In the genomic region with DNA sequence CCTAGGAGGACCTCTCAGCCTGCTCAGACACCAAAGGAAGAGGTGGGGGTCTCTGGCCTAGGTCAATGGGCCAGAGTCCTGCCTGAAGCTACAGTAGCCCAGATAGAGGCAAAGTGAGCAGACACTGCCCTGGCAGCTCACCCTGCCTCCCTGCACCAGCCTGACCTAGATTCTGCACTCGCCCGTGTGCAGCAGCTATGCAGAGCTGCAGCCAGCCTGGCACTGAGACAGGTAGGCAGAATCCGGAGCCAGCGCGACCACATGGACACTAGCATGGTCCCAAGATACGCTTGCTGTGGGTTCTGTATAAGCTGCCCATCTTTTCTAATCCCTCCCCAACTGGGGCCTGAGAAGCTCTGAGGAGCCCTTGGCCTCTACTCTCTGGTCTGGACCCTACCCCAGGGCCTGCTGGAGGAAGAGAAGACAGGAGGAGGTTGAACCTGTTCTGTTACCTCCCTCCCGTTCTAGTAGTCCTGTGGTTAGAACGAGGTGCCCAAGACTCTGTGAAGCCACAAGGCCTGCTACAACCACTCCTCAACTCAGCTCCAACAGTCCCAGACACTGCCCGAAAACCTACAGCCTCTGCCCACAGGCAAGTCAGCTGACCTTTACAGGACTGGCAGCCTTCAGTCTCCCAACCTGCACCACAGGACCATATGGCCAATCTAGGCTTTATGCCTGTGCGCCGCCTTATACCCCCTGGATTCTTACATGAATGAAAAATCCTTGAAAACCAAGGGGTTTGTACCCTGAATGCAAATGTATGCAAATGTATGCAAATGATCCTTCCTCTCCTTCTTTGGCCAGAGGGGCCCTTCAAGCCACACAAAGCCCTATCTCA, we compare ENCODE assay signal across 14 mouse cellular contexts. TPM values are rescaled to one million over a fixed set of nuclear protein-coding genes. Genes with fewer than 3 reads are reported as not detected.
DNase-seq lines count a peak whose midpoint lies in the region; ATAC-seq and TF ChIP-seq lines count a peak whose summit lies in the region.
"Had no signal": no experiment of that assay in that cellular context is flagged by ENCODE, and none has a peak within 500 bp of the region (broad histone marks: within the 10 kb centered on the region; RNA-seq: fewer than 3 reads in every experiment).

No protein-coding gene starts in this region.

- H3K4me2 ChIP-seq in hindbrain, embryonic 11.5 days (replicated peaks; ENCODE audit: low read depth, low read length), result no peak overlapping the region
- no peak overlapping the region for H3K4me2 ChIP-seq in midbrain, embryonic 15.5 days
- H3K4me2 ChIP-seq in lung, postnatal 0 days (replicated peaks; ENCODE audit: low read depth, low read length), result no peak overlapping the region
- no peak overlapping the region for H3K4me2 ChIP-seq in kidney, embryonic 14.5 days (replicated peaks; ENCODE audit: low read depth, low read length)
- H3K4me2 ChIP-seq: limb, embryonic 13.5 days had no signal

- no peak overlapping the region for H3K4me3 ChIP-seq in layer of hippocampus, adult 2 months
- H3K4me3 ChIP-seq in hindbrain, embryonic 11.5 days (ENCODE audit: low read depth, low read length), result no peak overlapping the region
- no peak overlapping the region for H3K4me3 ChIP-seq in midbrain, embryonic 15.5 days
- H3K4me3 ChIP-seq in lung, postnatal 0 days (ENCODE audit: low read depth, low read length), result no peak overlapping the region
- H3K4me3 ChIP-seq in kidney, embryonic 14.5 days (ENCODE audit: low read length), result no peak overlapping the region
- H3K4me3 ChIP-seq: limb, embryonic 13.5 days had no signal

- no peak for TF ChIP-seq CTCF in layer of hippocampus, adult 2 months (conservative IDR thresholded peaks at IDR 0.05)
- no peak for TF ChIP-seq CTCF in lung, postnatal 0 days (IDR thresholded peaks at IDR 0.05)

- H3K27me3 ChIP-seq in hindbrain, embryonic 11.5 days (ENCODE audit: control insufficient read depth, insufficient read depth, low read length), result no peaks in the 10 kb centered on the region
- H3K27me3 ChIP-seq in midbrain, embryonic 15.5 days (replicated peaks), result no peaks in the 10 kb centered on the region
- no peaks in the 10 kb centered on the region for H3K27me3 ChIP-seq in lung, postnatal 0 days (replicated peaks; ENCODE audit: insufficient read depth, low read length)
- no peaks in the 10 kb centered on the region for H3K27me3 ChIP-seq in kidney, embryonic 14.5 days (ENCODE audit: control insufficient read depth, insufficient read depth, low read length)
- H3K27me3 ChIP-seq: limb, embryonic 13.5 days had no signal

- TF ChIP-seq EP300 in lung, postnatal 0 days (IDR thresholded peaks at IDR 0.05), result no peak

- H3K4me1 ChIP-seq in hindbrain, embryonic 11.5 days (replicated peaks; ENCODE audit: control insufficient read depth, insufficient read depth, low read length), result peaks cover 5% of the 10 kb centered on the region
- peaks cover 35% of the 10 kb centered on the region for H3K4me1 ChIP-seq in midbrain, embryonic 15.5 days
- H3K4me1 ChIP-seq in lung, postnatal 0 days (ENCODE audit: insufficient read depth, low read depth, low read length), result no peaks in the 10 kb centered on the region
- peaks cover 6% of the 10 kb centered on the region; the same call in 1 of the 2 replicates for H3K4me1 ChIP-seq in kidney, embryonic 14.5 days (ENCODE audit: control insufficient read depth, insufficient read depth, low read length)

- 85% methylated on average over 11 of the region's 11 CpGs for WGBS in hindbrain, embryonic 11.5 days
- 69% methylated on average over 11 of the region's 11 CpGs for WGBS in midbrain, embryonic 15.5 days
- WGBS in lung, postnatal 0 days, result 82% methylated on average over 11 of the region's 11 CpGs
- 88% methylated on average over 11 of the region's 11 CpGs for WGBS in kidney, embryonic 14.5 days

- H3K9ac ChIP-seq in hindbrain, embryonic 11.5 days (ENCODE audit: low read depth, low read length), result no peak overlapping the region
- H3K9ac ChIP-seq in midbrain, embryonic 15.5 days, result no peak overlapping the region
- H3K9ac ChIP-seq in lung, postnatal 0 days (replicated peaks; ENCODE audit: low read depth), result no peak overlapping the region
- no peak overlapping the region for H3K9ac ChIP-seq in kidney, embryonic 14.5 days (ENCODE audit: low read depth, low read length)
- H3K9ac ChIP-seq: limb, embryonic 13.5 days had no signal

- ATAC-seq in hindbrain, embryonic 11.5 days (ENCODE audit: low FRiP score), result peak; percentile 30; the same call in 1 of the 2 replicates
- ATAC-seq in midbrain, embryonic 15.5 days (replicated peaks), result peak; percentile 35; the same call in 1 of the 2 replicates
- ATAC-seq in lung, postnatal 0 days, result no peak
- ATAC-seq in kidney, embryonic 14.5 days (ENCODE audit: low FRiP score, low TSS enrichment), result no peak

- H3K9me3 ChIP-seq in hindbrain, embryonic 11.5 days (ENCODE audit: control insufficient read depth, low read length), result no peaks in the 10 kb centered on the region
- H3K9me3 ChIP-seq in midbrain, embryonic 15.5 days, result no peaks in the 10 kb centered on the region
- no peaks in the 10 kb centered on the region for H3K9me3 ChIP-seq in lung, postnatal 0 days (ENCODE audit: low read length)
- 0 out of 2 replicates have a peak, but pooled peaks cover 2% of the 10 kb centered on the region for H3K9me3 ChIP-seq in kidney, embryonic 14.5 days (ENCODE audit: control insufficient read depth, low read length)

- H3K27ac ChIP-seq in layer of hippocampus, adult 2 months, result 0 out of 2 replicates have a peak overlapping the region, but pooled peaks have one; percentile 7
- no peak overlapping the region for H3K27ac ChIP-seq in hindbrain, embryonic 11.5 days (ENCODE audit: low read depth, low read length)
- peak overlapping the region; percentile 53 for H3K27ac ChIP-seq in midbrain, embryonic 15.5 days
- no peak overlapping the region for H3K27ac ChIP-seq in lung, postnatal 0 days (ENCODE audit: low read length)
- H3K27ac ChIP-seq in kidney, embryonic 14.5 days (ENCODE audit: low read depth, low read length), result no peak overlapping the region
- H3K27ac ChIP-seq: limb, embryonic 13.5 days had no signal

- H3K36me3 ChIP-seq in hindbrain, embryonic 11.5 days (ENCODE audit: control insufficient read depth, insufficient read depth, low read length), result no peaks in the 10 kb centered on the region
- H3K36me3 ChIP-seq in midbrain, embryonic 15.5 days (replicated peaks), result no peaks in the 10 kb centered on the region
- H3K36me3 ChIP-seq in lung, postnatal 0 days (ENCODE audit: insufficient read depth, low read length), result no peaks in the 10 kb centered on the region
- H3K36me3 ChIP-seq in kidney, embryonic 14.5 days (ENCODE audit: control insufficient read depth, insufficient read depth, low read length), result no peaks in the 10 kb centered on the region
- H3K36me3 ChIP-seq: limb, embryonic 13.5 days had no signal

- DNase-seq in layer of hippocampus, adult 2 months (ENCODE audit: low spot score in 2 of 2), result no peak
- no peak for DNase-seq in layer of hippocampus, adult 11-12 months (ENCODE audit: low spot score)
- DNase-seq in cerebellum, postnatal 14 days, result peak; percentile 92
- DNase-seq in hindbrain, embryonic 11.5 days (ENCODE audit: low spot score), result no peak
- no peak for DNase-seq in lung, postnatal 0 days (ENCODE audit: low spot score)
- DNase-seq in spleen, postnatal 14 days (ENCODE audit: low spot score in 2 of 2), result no peak
- DNase-seq: heart, postnatal 10 days; kidney, adult 8-10 months; layer of hippocampus, adult 9-11 months; lung, adult 2 months; thymus, adult 2 months had no signal

RNA-seq across cellular contexts. Expression of a gene that starts 32.2 kb away (rescaled TPM):
- 10 to 100 TPM; 91.1 to 92.0 TPM for total RNA-seq in layer of hippocampus, adult 2 months (2021)
- 1.5 and 2.1 TPM in 2 replicates for polyA plus RNA-seq in hindbrain, embryonic 11.5 days (2014; fragmentation: Nextera tagmentation; extraction: Ambion mirVana)
- 20.1 and 23.0 TPM in 2 replicates for polyA plus RNA-seq in midbrain, embryonic 15.5 days (2015; fragmentation: Nextera tagmentation; extraction: Ambion mirVana)
- 4.6 and 5.5 TPM in 2 replicates for polyA plus RNA-seq in lung, postnatal 0 days (2015; fragmentation: Nextera tagmentation; extraction: Ambion mirVana)
- 1.8 and 3.1 TPM in 2 replicates for polyA plus RNA-seq in kidney, embryonic 14.5 days (2014; fragmentation: Nextera tagmentation; extraction: Ambion mirVana)
- total RNA-seq: heart, postnatal 10 days had no signal

RNA-seq across cellular contexts. Expression of a gene that starts 42.4 kb away (rescaled TPM):
- 10 to 100 TPM; 23.1 to 24.2 TPM for total RNA-seq in layer of hippocampus, adult 2 months (2021)
- 5.6 and 7.8 TPM in 2 replicates for polyA plus RNA-seq in hindbrain, embryonic 11.5 days (2014; fragmentation: Nextera tagmentation; extraction: Ambion mirVana)
- 21.9 and 22.7 TPM in 2 replicates for polyA plus RNA-seq in midbrain, embryonic 15.5 days (2015; fragmentation: Nextera tagmentation; extraction: Ambion mirVana)
- polyA plus RNA-seq in lung, postnatal 0 days (2015; fragmentation: Nextera tagmentation; extraction: Ambion mirVana), result 17.5 and 19.4 TPM in 2 replicates
- polyA plus RNA-seq in kidney, embryonic 14.5 days (2014; fragmentation: Nextera tagmentation; extraction: Ambion mirVana), result 7.1 and 13.7 TPM in 2 replicates

Comparison
In these comparisons a context has a peak if more than half of its experiments do, and no peak if none do; other contexts are left out.
1. DNase-seq: peak in cerebellum, postnatal 14 days (2 of 2); none in layer of hippocampus, adult 2 months (0 of 2), layer of hippocampus, adult 11-12 months (single experiment), hindbrain, embryonic 11.5 days (single experiment), lung, postnatal 0 days (single experiment) and spleen, postnatal 14 days (0 of 2).
2. H3K27ac ChIP-seq: peak in layer of hippocampus, adult 2 months (single experiment) and midbrain, embryonic 15.5 days (single experiment); none in hindbrain, embryonic 11.5 days (single experiment), lung, postnatal 0 days (single experiment) and kidney, embryonic 14.5 days (single experiment).
3. ATAC-seq: peak in hindbrain, embryonic 11.5 days (single experiment) and midbrain, embryonic 15.5 days (single experiment); none in lung, postnatal 0 days (single experiment) and kidney, embryonic 14.5 days (single experiment).